Mouse (Mus musculus): ENCODE measurements around the gene Rinl. TPM values are rescaled to one million over a fixed set of nuclear protein-coding genes. Genes with fewer than 3 reads are reported as not detected.

Rinl gene
- polyA plus RNA-seq, 1 experiment = 0.09 TPM

- TF ChIP-seq MAX (IDR thresholded peaks at IDR 0.05) = no peak
- TF ChIP-seq CTCF (IDR thresholded peaks at IDR 0.05; ENCODE audit: control insufficient read depth, insufficient read depth, insufficient read length) = no peak
- TF ChIP-seq FOSL1 (IDR thresholded peaks at IDR 0.05; ENCODE audit: insufficient read depth, low read length, poor library complexity, severe bottlenecking) = no peak
- TF ChIP-seq USF1 (IDR thresholded peaks at IDR 0.05; ENCODE audit: low read depth) = no peak
- TF ChIP-seq MYOD1 (IDR thresholded peaks at IDR 0.05; ENCODE audit: control insufficient read depth, insufficient read length, low read depth) = no peak
- TF ChIP-seq CEBPB (IDR thresholded peaks at IDR 0.05; ENCODE audit: low read depth) = no peak
- TF ChIP-seq MYOG (IDR thresholded peaks at IDR 0.05; ENCODE audit: control insufficient read depth, extremely low read depth, insufficient read length) = no peak
- no peaks in the 10 kb centered on the region for H3K36me3 ChIP-seq (ENCODE audit: control insufficient read depth, insufficient read depth)
These were observed 15.6 kb upstream of the Rinl start for GRCm38 (mm10) chr7:28773163-28773562.

GRCm38 (mm10) chr7:28774164-28774563 is 14.6 kb upstream of the Rinl start:
- H3ac ChIP-seq (ENCODE audit: control insufficient read depth, insufficient read length, low read depth) = no peak overlapping the region
- no peaks in the 10 kb centered on the region for H3K79me3 ChIP-seq (ENCODE audit: low read depth)
- H3K79me2 ChIP-seq (ENCODE audit: control insufficient read depth, insufficient read depth) = no peaks in the 10 kb centered on the region
- H3K27me3 ChIP-seq (ENCODE audit: control insufficient read depth, insufficient read depth, insufficient read length) = no peaks in the 10 kb centered on the region
- no peak for TF ChIP-seq CTCF (IDR thresholded peaks at IDR 0.05; ENCODE audit: control insufficient read depth, insufficient read depth, insufficient read length)
- TF ChIP-seq USF1 (IDR thresholded peaks at IDR 0.05; ENCODE audit: low read depth) = no peak
- no peak for TF ChIP-seq MAX (IDR thresholded peaks at IDR 0.05)
- TF ChIP-seq MYOD1 (IDR thresholded peaks at IDR 0.05; ENCODE audit: control insufficient read depth, insufficient read length, low read depth) = no peak
- no peak for TF ChIP-seq FOSL1 (IDR thresholded peaks at IDR 0.05; ENCODE audit: insufficient read depth, low read length, poor library complexity, severe bottlenecking)
- no peak for TF ChIP-seq MYOG (IDR thresholded peaks at IDR 0.05; ENCODE audit: control insufficient read depth, extremely low read depth, insufficient read length)
- no peak for TF ChIP-seq CEBPB (IDR thresholded peaks at IDR 0.05; ENCODE audit: low read depth)
- H3K36me3 ChIP-seq (ENCODE audit: control insufficient read depth, insufficient read depth) = no peaks in the 10 kb centered on the region
- no peak overlapping the region for H3K4me3 ChIP-seq (ENCODE audit: insufficient read depth, poor library complexity, severe bottlenecking)

More at GRCm38 (mm10) chr7:28773163-28773562, 15.6 kb upstream of the Rinl start:
- Histone ChIP-seq H3K27me3 (ENCODE audit: control insufficient read depth, insufficient read depth, insufficient read length) (no peaks in the 10 kb centered on the region), H3ac (ENCODE audit: control insufficient read depth, insufficient read length, low read depth) (no peak overlapping the region), H3K79me3 (ENCODE audit: low read depth) (no peaks in the 10 kb centered on the region), H3K4me3 (ENCODE audit: insufficient read depth, poor library complexity, severe bottlenecking) (no peak overlapping the region), H3K79me2 (ENCODE audit: control insufficient read depth, insufficient read depth) (peaks cover 1% of the 10 kb centered on the region)

- Histone ChIP-seq H3K27me3 (ENCODE audit: control insufficient read depth, insufficient read depth, insufficient read length) (no peaks in the 10 kb centered on the region), H3ac (ENCODE audit: control insufficient read depth, insufficient read length, low read depth) (no peak overlapping the region), H3K36me3 (ENCODE audit: control insufficient read depth, insufficient read depth) (no peaks in the 10 kb centered on the region), H3K4me3 (ENCODE audit: insufficient read depth, poor library complexity, severe bottlenecking) (no peak overlapping the region), H3K79me2 (ENCODE audit: control insufficient read depth, insufficient read depth) (no peaks in the 10 kb centered on the region), H3K79me3 (ENCODE audit: low read depth) (no peaks in the 10 kb centered on the region)
- TF ChIP-seq MYOD1 (IDR thresholded peaks at IDR 0.05; ENCODE audit: control insufficient read depth, insufficient read length, low read depth) (no peak), USF1 (IDR thresholded peaks at IDR 0.05; ENCODE audit: low read depth) (no peak), MAX (IDR thresholded peaks at IDR 0.05) (no peak), FOSL1 (IDR thresholded peaks at IDR 0.05; ENCODE audit: insufficient read depth, low read length, poor library complexity, severe bottlenecking) (no peak)
These were observed 13.6 kb upstream of the Rinl start for GRCm38 (mm10) chr7:28775129-28775528.

- Histone ChIP-seq H3K79me3 (ENCODE audit: low read depth) (no peaks in the 10 kb centered on the region), H3K79me2 (ENCODE audit: control insufficient read depth, insufficient read depth) (no peaks in the 10 kb centered on the region), H3K4me3 (ENCODE audit: insufficient read depth, poor library complexity, severe bottlenecking) (no peak overlapping the region), H3ac (ENCODE audit: control insufficient read depth, insufficient read length, low read depth) (no peak overlapping the region), H3K27me3 (ENCODE audit: control insufficient read depth, insufficient read depth, insufficient read length) (no peaks in the 10 kb centered on the region), H3K36me3 (ENCODE audit: control insufficient read depth, insufficient read depth) (no peaks in the 10 kb centered on the region)
- TF ChIP-seq FOSL1 (IDR thresholded peaks at IDR 0.05; ENCODE audit: insufficient read depth, low read length, poor library complexity, severe bottlenecking) (no peak), USF1 (IDR thresholded peaks at IDR 0.05; ENCODE audit: low read depth) (no peak), MYOD1 (IDR thresholded peaks at IDR 0.05; ENCODE audit: control insufficient read depth, insufficient read length, low read depth) (no peak), CTCF (IDR thresholded peaks at IDR 0.05; ENCODE audit: control insufficient read depth, insufficient read depth, insufficient read length) (no peak), MAX (IDR thresholded peaks at IDR 0.05) (no peak), CEBPB (IDR thresholded peaks at IDR 0.05; ENCODE audit: low read depth) (no peak), MYOG (IDR thresholded peaks at IDR 0.05; ENCODE audit: control insufficient read depth, extremely low read depth, insufficient read length) (no peak)
These were observed 9.9 kb upstream of the Rinl start for GRCm38 (mm10) chr7:28778825-28779224.

GRCm38 (mm10) chr7:28780067-28780658 is 8.6 kb upstream of the Rinl start:
- no peaks in the 10 kb centered on the region for H3K36me3 ChIP-seq (ENCODE audit: control insufficient read depth, insufficient read depth)
- no peak overlapping the region for H3K4me3 ChIP-seq (ENCODE audit: insufficient read depth, poor library complexity, severe bottlenecking)
- no peak for TF ChIP-seq MYOG (IDR thresholded peaks at IDR 0.05; ENCODE audit: control insufficient read depth, extremely low read depth, insufficient read length)
- peak; percentile 13 for TF ChIP-seq CTCF (IDR thresholded peaks at IDR 0.05; ENCODE audit: control insufficient read depth, insufficient read depth, insufficient read length)
- H3K27me3 ChIP-seq (ENCODE audit: control insufficient read depth, insufficient read depth, insufficient read length) = no peaks in the 10 kb centered on the region
- H3K79me3 ChIP-seq (ENCODE audit: low read depth) = no peaks in the 10 kb centered on the region
- no peaks in the 10 kb centered on the region for H3K79me2 ChIP-seq (ENCODE audit: control insufficient read depth, insufficient read depth)
- H3ac ChIP-seq (ENCODE audit: control insufficient read depth, insufficient read length, low read depth) = no peak overlapping the region

- TF ChIP-seq MYOG (IDR thresholded peaks at IDR 0.05; ENCODE audit: control insufficient read depth, extremely low read depth, insufficient read length) = no peak
- no peak for TF ChIP-seq MAX (IDR thresholded peaks at IDR 0.05)
- Histone ChIP-seq H3K27me3 (ENCODE audit: control insufficient read depth, insufficient read depth, insufficient read length) (no peaks in the 10 kb centered on the region), H3K4me3 (ENCODE audit: insufficient read depth, poor library complexity, severe bottlenecking) (no peak overlapping the region), H3K36me3 (ENCODE audit: control insufficient read depth, insufficient read depth) (no peaks in the 10 kb centered on the region), H3ac (ENCODE audit: control insufficient read depth, insufficient read length, low read depth) (no peak overlapping the region), H3K79me2 (ENCODE audit: control insufficient read depth, insufficient read depth) (no peaks in the 10 kb centered on the region), H3K79me3 (ENCODE audit: low read depth) (no peaks in the 10 kb centered on the region)
These were observed 7.9 kb upstream of the Rinl start for GRCm38 (mm10) chr7:28780857-28781256.

Measured in C2C12 (cell line).